Mouse (Mus musculus) brain, adult 2 months (tissue): ENCODE results near the gene Ampd3.

Experiments used
- DNase-seq: peaks from one replicate; pipeline ENCODE4 v3.0.0; 2011; ENCODE audit warnings: low read depth, low spot score

Ampd3 gene

GRCm38 (mm10) chr7:110768001-110768400 is at the start of gene Ampd3:
Ampd3 (plus strand) TSS chr7:110768206.
- DNase-seq: peak; percentile 50

- DNase-seq: no peak
These were observed 49.5 kb upstream of the Ampd3 start for GRCm38 (mm10) chr7:110718505-110718904.

GRCm38 (mm10) chr7:110719857-110720256 is 48.1 kb upstream of the Ampd3 start:
- DNase-seq: no peak

- DNase-seq: peak; percentile 87
These were observed 45.8 kb upstream of the Ampd3 start for GRCm38 (mm10) chr7:110722183-110722582.

- peak; percentile 91 for DNase-seq
These were observed 41.0 kb upstream of the Ampd3 start for GRCm38 (mm10) chr7:110727049-110727448.

- peak; percentile 69 for DNase-seq
These were observed 39.1 kb upstream of the Ampd3 start for GRCm38 (mm10) chr7:110728876-110729275.

GRCm38 (mm10) chr7:110729295-110729694 is 38.7 kb upstream of the Ampd3 start:
- DNase-seq: no peak

GRCm38 (mm10) chr7:110731091-110731967 is 36.7 kb upstream of the Ampd3 start:
- peak; percentile 16 for DNase-seq

GRCm38 (mm10) chr7:110732001-110732632 is 35.9 kb upstream of the Ampd3 start:
- DNase-seq: peak; percentile 20

- no peak for DNase-seq
These were observed 31.1 kb upstream of the Ampd3 start for GRCm38 (mm10) chr7:110736914-110737313.

- DNase-seq: peak; percentile 22
These were observed 28.2 kb upstream of the Ampd3 start for GRCm38 (mm10) chr7:110739764-110740163.

GRCm38 (mm10) chr7:110740188-110740587 is 27.8 kb upstream of the Ampd3 start:
- DNase-seq: peak; percentile 54

GRCm38 (mm10) chr7:110742022-110742421 is 26.0 kb upstream of the Ampd3 start:
- DNase-seq: no peak

GRCm38 (mm10) chr7:110746087-110746562 is 21.9 kb upstream of the Ampd3 start:
- DNase-seq: no peak

- DNase-seq: no peak
These were observed 21.2 kb upstream of the Ampd3 start for GRCm38 (mm10) chr7:110746809-110747208.

- peak; percentile 54 for DNase-seq
These were observed 17.2 kb upstream of the Ampd3 start for GRCm38 (mm10) chr7:110750834-110751233.

GRCm38 (mm10) chr7:110751634-110752033 is 16.4 kb upstream of the Ampd3 start:
- peak; percentile 75 for DNase-seq

- no peak for DNase-seq
These were observed 14.7 kb upstream of the Ampd3 start for GRCm38 (mm10) chr7:110753310-110753709.

GRCm38 (mm10) chr7:110753926-110754330 is 14.1 kb upstream of the Ampd3 start:
- DNase-seq: no peak

- no peak for DNase-seq
These were observed 11.6 kb upstream of the Ampd3 start for GRCm38 (mm10) chr7:110756440-110756839.

GRCm38 (mm10) chr7:110762605-110763180 is 5.3 kb upstream of the Ampd3 start:
- peak; percentile 89 for DNase-seq

GRCm38 (mm10) chr7:110768451-110769064 is 552 bp downstream of the Ampd3 start:
- peak; percentile 77 for DNase-seq
